In genomic region chr1:179286748-179287147, GRCm38 (mm10) we compare ENCODE assay signal across 16 mouse cellular contexts.
"Had no signal": no experiment of that assay in that cellular context is flagged by ENCODE, and none has a peak within 500 bp of the region (broad histone marks: within the 10 kb centered on the region; RNA-seq: fewer than 3 reads in every experiment).

No protein-coding gene starts in this region.

- ATAC-seq: midbrain, embryonic 13.5 days; midbrain, embryonic 15.5 days had no signal

- H3K4me3 ChIP-seq: megakaryocyte, embryonic 14.5 days; midbrain, embryonic 13.5 days; midbrain, embryonic 15.5 days; neural tube, embryonic 12.5 days; stomach, embryonic 15.5 days had no signal

- H3K4me2 ChIP-seq: lung, embryonic 14.5 days; midbrain, embryonic 11.5 days; midbrain, embryonic 13.5 days; midbrain, embryonic 15.5 days; neural tube, embryonic 12.5 days; stomach, embryonic 15.5 days had no signal

- H3K9me3 ChIP-seq: midbrain, embryonic 13.5 days; midbrain, embryonic 15.5 days; neural tube, embryonic 12.5 days; stomach, embryonic 15.5 days had no signal

- H3K27me3 ChIP-seq: megakaryocyte, embryonic 14.5 days; midbrain, embryonic 13.5 days; midbrain, embryonic 15.5 days; neural tube, embryonic 12.5 days; stomach, embryonic 15.5 days had no signal

- H3K36me3 ChIP-seq: midbrain, embryonic 13.5 days; midbrain, embryonic 15.5 days; neural tube, embryonic 12.5 days; stomach, embryonic 15.5 days had no signal

- DNase-seq: lung, adult 18-20 months; lung, embryonic 14.5 days; lung, postnatal 14 days; lung, postnatal 36 days; right cerebral cortex, postnatal 14 days; thymus, adult 2 months; thymus, postnatal 25 days; thymus, postnatal 4 days had no signal

- H3K9ac ChIP-seq: lung, embryonic 14.5 days; midbrain, embryonic 13.5 days; midbrain, embryonic 15.5 days; neural tube, embryonic 12.5 days; stomach, embryonic 15.5 days had no signal

- H3K27ac ChIP-seq: macrophage; midbrain, embryonic 13.5 days; midbrain, embryonic 15.5 days; neural tube, embryonic 12.5 days; stomach, embryonic 15.5 days; stomach, postnatal 0 days had no signal

- H3K4me1 ChIP-seq: midbrain, embryonic 13.5 days; midbrain, embryonic 15.5 days; neural tube, embryonic 12.5 days; stomach, embryonic 15.5 days had no signal
